Mouse (Mus musculus) liver, embryonic 14.5 days (tissue): ENCODE data around the gene Slc37a4. TPM values are rescaled to one million over a fixed set of nuclear protein-coding genes. Genes with fewer than 3 reads are reported as not detected.

Experiments
- ATAC-seq: fragments of 200-750 bp; cut with Nextera tagmentation; 2 replicates; pipeline ENCODE4 v1.8.0; 2017; ENCODE audit warnings: moderate number of reproducible peaks, mild to moderate bottlenecking, moderate library complexity; ENCODE audit not compliant: insufficient read depth
- DNase-seq, 3 experiments: peaks; one replicate each; pipeline ENCODE4 v3.0.0-alpha.2; 2012 to 2013; ENCODE audit warnings: low read depth in 3 of 3, low spot score in 3 of 3
- H3K27ac ChIP-seq: fragments of 300-500 bp; sonication (generic); 2 replicates; pipeline ENCODE4 v1.5.1; 2014; ENCODE audit warnings: moderate library complexity, mild to moderate bottlenecking, control low read depth, inconsistent platforms
- H3K27me3 ChIP-seq: fragments of 300-500 bp; sonication (generic); 2 replicates; pipeline ENCODE4 v1.6.1; 2014; ENCODE audit warnings: mild to moderate bottlenecking, low read length, moderate library complexity; ENCODE audit not compliant: control insufficient read depth, insufficient read depth
- H3K36me3 ChIP-seq: fragments of 300-500 bp; sonication (generic); replicated peaks from 2 replicates; pipeline ENCODE4 v1.6.1; 2014; ENCODE audit warnings: low read depth; ENCODE audit not compliant: control insufficient read depth, insufficient read depth
- H3K4me1 ChIP-seq, 2 experiments: fragments of 200-500 bp in 1 of 2; fragments of 300-500 bp in 1 of 2; sonication (generic) in 1 of 2; replicated peaks; 2 replicates each; pipeline ENCODE4 v1.6.1; 2012 to 2014; ENCODE audit warnings: antibody characterized with exemption in 1 of 2, inconsistent platforms in 1 of 2, low read length in 1 of 2; ENCODE audit not compliant: control insufficient read depth in 2 of 2, insufficient read depth in 2 of 2
- H3K4me2 ChIP-seq: fragments of 300-500 bp; sonication (generic); 2 replicates; pipeline ENCODE4 v1.6.1; 2014; ENCODE audit warnings: low read depth, mild to moderate bottlenecking, control low read depth, moderate library complexity
- H3K4me3 ChIP-seq, 2 experiments: fragments of 200-500 bp in 1 of 2; fragments of 300-500 bp in 1 of 2; sonication (generic) in 1 of 2; 2 replicates each; pipeline ENCODE4 v1.5.1; 2012 to 2014; ENCODE audit warnings: low read depth in 2 of 2, low read length in 2 of 2, mild to moderate bottlenecking in 2 of 2, control low read depth in 1 of 2, inconsistent platforms in 1 of 2, moderate library complexity in 1 of 2; ENCODE audit not compliant: insufficient read depth in 1 of 2
- H3K9ac ChIP-seq: fragments of 300-500 bp; sonication (generic); replicated peaks from 2 replicates; pipeline ENCODE4 v1.6.1; 2014; ENCODE audit warnings: mild to moderate bottlenecking, control low read depth, moderate library complexity
- H3K9me3 ChIP-seq: fragments of 300-500 bp; sonication (generic); 2 replicates; pipeline ENCODE4 v1.6.1; 2016; ENCODE audit warnings: low read length, mixed read lengths; ENCODE audit not compliant: control insufficient read depth
- CTCF ChIP-seq: IDR thresholded peaks from 2 replicates; pipeline ENCODE4 v1.5.1; 2016; ENCODE audit warnings: antibody characterized with exemption, low read depth, control low read depth
- EP300 ChIP-seq: IDR thresholded peaks from 2 replicates; pipeline ENCODE4 v1.6.1; 2016; ENCODE audit warnings: antibody characterized with exemption, low read depth
- WGBS: fragments of 180-500 bp; shearing (Covaris S2); extraction: QIAGEN DNeasy Blood & Tissue Kit; methylation state at CpG from one replicate; pipeline ENCODE4 v1.1.7; 2014; ENCODE audit not compliant: insufficient replicate concordance; 5-methylcytosine and 5-hydroxymethylcytosine counted together
- polyA plus RNA-seq, 2 experiments: library from polyadenylated mRNA; depleted of rRNA in 1 of 2; stranded (reverse) in 1 of 2; unstranded in 1 of 2; fragments of >200 nt; fragmentation: Nextera tagmentation in 1 of 2; extraction: Ambion mirVana in 1 of 2; gene quantifications; 2 replicates each; pipeline versions ENCODE4 v1.2.1 to v1.2.3; 2012 to 2014

Gene Slc37a4
- polyA plus RNA-seq (2012; rRNA removed), result 15.9 and 16.7 TPM in 2 replicates
- polyA plus RNA-seq (2014; fragmentation: Nextera tagmentation; extraction: Ambion mirVana), result 26.6 and 29.7 TPM in 2 replicates

DNA sequence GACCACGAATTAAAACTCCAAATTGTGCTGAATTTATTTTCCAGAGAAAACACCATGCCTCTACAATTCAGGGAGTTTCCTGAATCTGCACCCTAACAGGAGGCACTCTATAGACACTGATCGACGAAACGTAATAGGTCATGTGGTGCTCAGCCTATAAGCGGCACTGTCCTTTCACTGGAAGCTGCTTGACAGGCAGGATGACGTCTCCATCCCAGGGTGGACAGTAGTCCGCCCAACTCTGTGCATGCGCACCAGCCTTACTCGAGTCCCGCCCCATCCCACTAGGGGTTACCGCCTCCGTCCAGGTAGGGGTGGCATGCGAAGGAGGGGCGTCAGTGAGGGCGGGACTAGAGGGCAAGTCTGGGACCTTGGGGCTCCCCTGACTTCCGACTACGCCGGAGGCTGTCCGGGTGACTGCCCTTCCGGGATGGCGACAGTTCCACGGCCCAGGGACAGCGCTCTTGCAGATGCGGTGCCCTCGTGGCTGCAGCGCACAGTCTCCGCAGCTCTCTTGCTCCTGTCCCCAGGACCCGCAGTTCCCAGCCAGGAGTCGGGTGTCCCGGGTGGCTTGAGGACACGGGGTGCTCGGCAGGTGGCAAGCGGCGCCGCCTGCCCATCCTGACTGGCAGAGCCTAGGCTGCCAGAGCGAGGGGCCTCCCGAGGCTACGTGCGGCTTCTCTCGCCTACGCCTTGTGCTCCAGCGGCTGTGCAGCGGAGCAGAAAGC is at the start of gene Slc37a4:
TSS of gene Slc37a4 (plus strand) at position 169 of the 728 bp plus-strand sequence.
- Histone ChIP-seq H3K4me3 (peak within 1 kb of the TSS; percentile 61 to 63), H3K4me2 (peak within 1 kb of the TSS; percentile 83), H3K27me3 (no peaks in the 10 kb centered on the region), H3K9me3 (no peaks in the 10 kb centered on the region), H3K36me3 (peaks cover 9% of the 10 kb centered on the region), H3K27ac (peak within 1 kb of the TSS; percentile 55), H3K9ac (peak within 1 kb of the TSS; percentile 85), H3K4me1 (peaks cover 3 to 17% of the 10 kb centered on the region in 2 experiments; a peak in 3 of 4 replicates)
- ATAC-seq (peak; percentile 98), DNase-seq (peak; percentile 95 to 99 (median 96))
- TF ChIP-seq CTCF (peak; percentile 45), EP300 (no peak)
- under 1% methylated on average over 43 of the region's 43 CpGs for WGBS

DNA sequence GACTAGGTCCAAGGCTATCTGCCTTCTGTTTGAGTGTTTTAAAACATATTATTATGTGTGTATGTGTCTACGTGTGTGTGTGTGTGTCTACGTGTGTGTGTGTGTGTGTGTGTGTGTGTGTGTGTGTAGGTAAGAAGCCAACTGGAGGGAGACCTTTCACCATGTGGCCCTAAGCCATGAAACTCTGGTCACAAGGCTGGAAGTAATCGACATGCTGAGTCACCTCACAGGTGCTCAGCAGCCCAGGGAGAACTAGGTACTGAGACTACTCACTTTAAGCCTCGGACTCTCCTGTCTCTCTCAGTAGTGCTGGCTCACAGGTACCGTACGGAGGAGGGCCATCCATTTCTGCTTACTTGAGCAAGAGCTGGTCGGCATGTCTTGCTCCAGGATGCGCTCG is 49.5 kb upstream of the Slc37a4 start:
- H3K4me3 ChIP-seq, result no peak overlapping the region
- no peak overlapping the region for H3K9ac ChIP-seq
- no peak for ATAC-seq
- no peak for TF ChIP-seq EP300
- no peak for TF ChIP-seq CTCF
- no peak for DNase-seq
- 88% methylated on average over 9 of the region's 9 CpGs for WGBS
- H3K9me3 ChIP-seq, result no peaks in the 10 kb centered on the region
- no peak overlapping the region for H3K27ac ChIP-seq
- H3K36me3 ChIP-seq, result peaks cover 31% of the 10 kb centered on the region
- peaks cover 12 to 14% of the 10 kb centered on the region in 2 experiments for H3K4me1 ChIP-seq
- H3K27me3 ChIP-seq, result no peaks in the 10 kb centered on the region
- no peak overlapping the region for H3K4me2 ChIP-seq

DNA sequence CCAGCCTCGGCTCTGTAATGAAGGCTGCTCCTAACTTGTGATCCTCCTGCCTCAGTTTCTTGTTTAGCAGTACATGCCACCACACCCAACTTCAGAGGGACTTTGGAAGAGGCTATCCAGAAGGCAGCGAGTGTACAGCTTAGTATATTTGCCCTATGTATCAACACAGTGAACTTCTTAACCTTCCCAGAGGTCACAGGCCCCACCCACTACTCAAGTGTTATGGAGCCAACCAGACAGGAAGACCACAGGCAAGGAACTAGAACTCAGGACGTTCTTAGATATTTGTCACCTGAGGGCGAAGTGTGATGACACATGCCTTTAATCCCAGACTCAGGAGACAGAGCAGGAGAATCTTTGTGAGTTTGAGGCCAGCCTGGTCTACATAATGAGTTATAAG is 49.0 kb upstream of the Slc37a4 start:
- 77% methylated on average over 4 of the region's 4 CpGs for WGBS
- TF ChIP-seq CTCF (no peak), EP300 (no peak)
- peaks cover 36% of the 10 kb centered on the region for H3K36me3 ChIP-seq
- ATAC-seq (no peak), DNase-seq (no peak)
- H3K27ac ChIP-seq, result no peak overlapping the region
- no peaks in the 10 kb centered on the region for H3K27me3 ChIP-seq
- no peak overlapping the region for H3K4me3 ChIP-seq
- H3K9ac ChIP-seq, result no peak overlapping the region
- H3K9me3 ChIP-seq, result no peaks in the 10 kb centered on the region
- no peak overlapping the region for H3K4me2 ChIP-seq
- peaks cover 10% of the 10 kb centered on the region in 2 experiments for H3K4me1 ChIP-seq

DNA sequence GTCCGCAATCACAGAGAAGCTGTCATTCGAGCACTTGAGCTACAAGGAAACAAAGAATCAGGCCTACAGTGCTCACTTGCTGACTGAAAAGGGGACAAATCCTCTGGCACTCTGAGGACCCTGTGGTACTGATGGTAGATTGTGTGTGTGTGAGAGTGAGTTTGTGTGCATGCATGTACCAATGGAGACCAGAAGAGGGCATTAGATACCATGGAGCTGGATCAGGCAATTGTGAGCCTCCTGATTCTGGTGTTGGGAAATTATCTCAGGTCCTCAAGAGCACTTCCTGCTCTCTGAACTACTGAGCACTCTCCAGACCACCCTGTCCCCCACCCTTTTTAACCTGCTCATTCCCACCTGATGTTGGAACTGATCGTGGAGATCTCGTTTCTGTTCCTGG is 48.1 kb upstream of the Slc37a4 start:
- 88% methylated on average over 4 of the region's 4 CpGs for WGBS
- no peak overlapping the region for H3K9ac ChIP-seq
- H3K27ac ChIP-seq, result no peak overlapping the region
- H3K4me3 ChIP-seq, result no peak overlapping the region
- H3K9me3 ChIP-seq, result no peaks in the 10 kb centered on the region
- peaks cover 40% of the 10 kb centered on the region for H3K36me3 ChIP-seq
- H3K27me3 ChIP-seq, result no peaks in the 10 kb centered on the region
- no peak for DNase-seq
- no peak overlapping the region for H3K4me2 ChIP-seq
- peaks cover 5 to 6% of the 10 kb centered on the region in 2 experiments for H3K4me1 ChIP-seq
- no peak for ATAC-seq
- TF ChIP-seq CTCF, result peak; percentile 66
- no peak for TF ChIP-seq EP300

DNA sequence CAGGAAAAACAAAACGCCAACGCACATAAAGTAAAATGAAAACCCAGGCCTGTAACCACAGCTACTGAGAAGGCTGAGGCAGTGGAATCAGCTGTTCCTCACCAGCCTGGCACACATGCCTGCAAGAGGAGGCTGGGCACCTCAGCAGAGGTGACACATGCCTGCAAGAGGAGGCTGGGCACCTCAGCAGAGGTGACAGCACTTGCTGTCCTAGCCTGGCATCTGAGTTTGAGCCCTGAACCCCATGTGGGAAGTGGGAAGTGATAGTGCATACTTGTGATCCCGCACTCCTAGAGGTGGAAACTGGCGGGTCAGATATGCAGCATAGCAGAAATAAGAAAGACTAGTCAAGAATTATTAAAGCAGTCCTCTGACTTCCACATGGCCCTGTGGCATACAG is 45.3 kb upstream of the Slc37a4 start:
- Histone ChIP-seq H3K27me3 (no peaks in the 10 kb centered on the region), H3K9ac (no peak overlapping the region), H3K4me1 (no peaks in the 10 kb centered on the region), H3K36me3 (peaks cover 68% of the 10 kb centered on the region), H3K4me2 (no peak overlapping the region), H3K27ac (no peak overlapping the region), H3K4me3 (no peak overlapping the region), H3K9me3 (no peaks in the 10 kb centered on the region)
- 86% methylated on average over 4 of the region's 4 CpGs for WGBS
- ATAC-seq (no peak), DNase-seq (no peak)
- TF ChIP-seq CTCF, result no peak
- no peak for TF ChIP-seq EP300
